Mouse (Mus musculus) stomach, embryonic 16.5 days (tissue): ENCODE results near the gene Dennd4b. TPM values are rescaled to one million over a fixed set of nuclear protein-coding genes. Genes with fewer than 3 reads are reported as not detected.
"Not testable (repeated sequence)": the region's sequence is repeated elsewhere in the genome, so short reads cannot be mapped to it uniquely, and the experiment has no call there.

Experiments
- ATAC-seq: fragments of 200-750 bp; cut with Nextera tagmentation; 2 replicates; pipeline ENCODE4 v1.8.0; 2017; ENCODE audit warnings: moderate number of reproducible peaks, moderate TSS enrichment; ENCODE audit not compliant: insufficient read depth, low FRiP score
- H3K27ac ChIP-seq: fragments of 300-500 bp; sonication (generic); 2 replicates; pipeline ENCODE4 v1.5.1; 2014; ENCODE audit warnings: low read length
- H3K27me3 ChIP-seq: fragments of 300-500 bp; sonication (generic); 2 replicates; pipeline ENCODE4 v1.6.1; 2014; ENCODE audit warnings: low read length, control low read depth, mixed read lengths; ENCODE audit not compliant: control insufficient read depth, insufficient read depth
- H3K36me3 ChIP-seq: fragments of 300-500 bp; sonication (generic); 2 replicates; pipeline ENCODE4 v1.6.1; 2014; ENCODE audit warnings: low read length; ENCODE audit not compliant: control insufficient read depth, insufficient read depth
- H3K4me1 ChIP-seq: fragments of 300-500 bp; sonication (generic); 2 replicates; pipeline ENCODE4 v1.6.1; 2014; ENCODE audit warnings: low read length, control low read depth, mixed read lengths; ENCODE audit not compliant: control insufficient read depth, insufficient read depth
- H3K4me2 ChIP-seq: fragments of 300-500 bp; sonication (generic); 2 replicates; pipeline ENCODE4 v1.6.1; 2014; ENCODE audit warnings: low read depth, low read length, mixed read lengths
- H3K4me3 ChIP-seq: fragments of 300-500 bp; sonication (generic); replicated peaks from 2 replicates; pipeline ENCODE4 v1.5.1; 2014; ENCODE audit warnings: mild to moderate bottlenecking, low read length
- H3K9ac ChIP-seq: fragments of 300-500 bp; sonication (generic); 2 replicates; pipeline ENCODE4 v1.6.1; 2014; ENCODE audit warnings: low read length
- H3K9me3 ChIP-seq: fragments of 300-500 bp; sonication (generic); replicated peaks from 2 replicates; pipeline ENCODE4 v1.6.1; 2016; ENCODE audit warnings: low read length, control low read depth; ENCODE audit not compliant: control insufficient read depth
- WGBS: fragments of 180-500 bp; shearing (Covaris S2); extraction: QIAGEN DNeasy Blood & Tissue Kit; methylation state at CpG from one replicate; pipeline ENCODE4 v1.1.7; 2014; 5-methylcytosine and 5-hydroxymethylcytosine counted together
- polyA plus RNA-seq: library from polyadenylated mRNA; unstranded; fragments of >200 nt; fragmentation: Nextera tagmentation; extraction: Ambion mirVana; gene quantifications from 2 replicates; pipeline ENCODE4 v1.2.1, GENCODE M21; 2015

Gene Dennd4b
- polyA plus RNA-seq, 1 experiment from 2014 or later, result 4.3 TPM

GRCm38 (mm10) chr3:90284150-90284549 lies 19.2 kb downstream of the Dennd4b start:
- Histone ChIP-seq H3K9ac (no peak overlapping the region), H3K27me3 (no peaks in the 10 kb centered on the region), H3K27ac (no peak overlapping the region), H3K36me3 (peaks cover 5% of the 10 kb centered on the region), H3K9me3 (no peaks in the 10 kb centered on the region), H3K4me1 (no peaks in the 10 kb centered on the region), H3K4me3 (no peak overlapping the region), H3K4me2 (no peak overlapping the region)
- WGBS, result 100% methylated on average over 2 of the region's 2 CpGs
- no peak for ATAC-seq

- H3K4me3 ChIP-seq, H3K9ac ChIP-seq, H3K4me2 ChIP-seq, H3K4me1 ChIP-seq, H3K9me3 ChIP-seq, H3K36me3 ChIP-seq, H3K27ac ChIP-seq, ATAC-seq, H3K27me3 ChIP-seq: not testable (repeated sequence)
- 61% methylated on average over 2 of the region's 3 CpGs for WGBS
Observed at GRCm38 (mm10) chr3:90289403-90289802, 24.4 kb downstream of the Dennd4b start.

- H3K4me2 ChIP-seq, result no peak overlapping the region
- no peak for ATAC-seq
- WGBS, result 69% methylated on average over 1 of the region's 1 CpGs
- H3K9me3 ChIP-seq, result no peaks in the 10 kb centered on the region
- H3K27ac ChIP-seq, result no peak overlapping the region
- H3K9ac ChIP-seq, result no peak overlapping the region
- H3K27me3 ChIP-seq, result no peaks in the 10 kb centered on the region
- no peak overlapping the region for H3K4me3 ChIP-seq
- H3K4me1 ChIP-seq, result peaks cover 11% of the 10 kb centered on the region
- no peaks in the 10 kb centered on the region for H3K36me3 ChIP-seq
Observed at GRCm38 (mm10) chr3:90290602-90291001, 25.6 kb downstream of the Dennd4b start.

GRCm38 (mm10) chr3:90291982-90292344 lies 27.0 kb downstream of the Dennd4b start:
- peak overlapping the region; percentile 90 for H3K9ac ChIP-seq
- peak overlapping the region; percentile 76 for H3K4me2 ChIP-seq
- H3K9me3 ChIP-seq, result no peaks in the 10 kb centered on the region
- H3K27ac ChIP-seq, result peak overlapping the region; percentile 98
- H3K27me3 ChIP-seq, result no peaks in the 10 kb centered on the region
- peaks cover 11% of the 10 kb centered on the region for H3K4me1 ChIP-seq
- 24% methylated on average over 2 of the region's 2 CpGs for WGBS
- H3K36me3 ChIP-seq, result no peaks in the 10 kb centered on the region
- ATAC-seq, result no peak
- H3K4me3 ChIP-seq, result peak overlapping the region; percentile 89

GRCm38 (mm10) chr3:90292345-90293275 lies 27.6 kb downstream of the Dennd4b start, which contains the start of gene Gatad2b:
Gene Gatad2b (plus strand): TSS chr3:90293178.
- under 1% methylated on average over 47 of the region's 47 CpGs for WGBS
- H3K36me3 ChIP-seq, result no peaks in the 10 kb centered on the region
- ATAC-seq, result peak; percentile 99
- H3K27ac ChIP-seq, result peak within 1 kb of the TSS; percentile 98
- no peaks in the 10 kb centered on the region for H3K9me3 ChIP-seq
- H3K4me1 ChIP-seq, result peaks cover 11% of the 10 kb centered on the region
- H3K27me3 ChIP-seq, result no peaks in the 10 kb centered on the region
- peak within 1 kb of the TSS; percentile 89 for H3K4me3 ChIP-seq
- H3K9ac ChIP-seq, result peak within 1 kb of the TSS; percentile 98
- H3K4me2 ChIP-seq, result peak within 1 kb of the TSS; percentile 76

- peaks cover 11% of the 10 kb centered on the region for H3K4me1 ChIP-seq
- H3K9me3 ChIP-seq, result no peaks in the 10 kb centered on the region
- ATAC-seq, result peak; percentile 11
- H3K27ac ChIP-seq, result peak overlapping the region; percentile 96
- peak overlapping the region; percentile 89 for H3K4me3 ChIP-seq
- H3K4me2 ChIP-seq, result peak overlapping the region; percentile 63
- peak overlapping the region; percentile 98 for H3K9ac ChIP-seq
- no peaks in the 10 kb centered on the region for H3K27me3 ChIP-seq
- no peaks in the 10 kb centered on the region for H3K36me3 ChIP-seq
- WGBS, result under 1% methylated on average over 26 of the region's 68 CpGs
Observed at GRCm38 (mm10) chr3:90293352-90294063, 28.5 kb downstream of the Dennd4b start.

- Histone ChIP-seq H3K9me3 (no peaks in the 10 kb centered on the region), H3K9ac (peak overlapping the region; percentile 98), H3K4me2 (peak overlapping the region; percentile 63), H3K4me3 (peak overlapping the region; percentile 89), H3K4me1 (peaks cover 11% of the 10 kb centered on the region), H3K27me3 (no peaks in the 10 kb centered on the region), H3K27ac (peak overlapping the region; percentile 96), H3K36me3 (no peaks in the 10 kb centered on the region)
- WGBS, result 1% methylated on average over 11 of the region's 11 CpGs
- ATAC-seq, result no peak
Observed at GRCm38 (mm10) chr3:90294064-90294440, 29.1 kb downstream of the Dennd4b start.

- Histone ChIP-seq H3K4me2 (peak overlapping the region; percentile 63), H3K27ac (no peak overlapping the region), H3K9me3 (no peaks in the 10 kb centered on the region), H3K27me3 (no peaks in the 10 kb centered on the region), H3K4me3 (peak overlapping the region; percentile 89), H3K4me1 (peaks cover 11% of the 10 kb centered on the region), H3K36me3 (no peaks in the 10 kb centered on the region), H3K9ac (peak overlapping the region; percentile 98; the same call in 1 of the 2 replicates)
- WGBS, result 64% methylated on average over 2 of the region's 2 CpGs
- ATAC-seq, result no peak
Observed at GRCm38 (mm10) chr3:90294651-90295050, 29.7 kb downstream of the Dennd4b start.

GRCm38 (mm10) chr3:90305801-90306200 lies 40.8 kb downstream of the Dennd4b start:
- Histone ChIP-seq H3K4me2 (no peak overlapping the region), H3K9me3 (no peaks in the 10 kb centered on the region), H3K9ac (no peak overlapping the region), H3K4me3 (no peak overlapping the region), H3K4me1 (no peaks in the 10 kb centered on the region), H3K27me3 (no peaks in the 10 kb centered on the region), H3K27ac (no peak overlapping the region), H3K36me3 (no peaks in the 10 kb centered on the region)
- no peak for ATAC-seq
- WGBS, result 67% methylated on average over 3 of the region's 3 CpGs
